Mouse (Mus musculus) 3T3-L1 (cell line): Measurements from ENCODE around the gene Olfr1410.

Experiments used
- DNase-seq: peaks from one replicate; pipeline ENCODE4 v3.0.0-alpha.2; 2015; ENCODE audit warnings: low read depth, low spot score

Gene Olfr1410

DNA sequence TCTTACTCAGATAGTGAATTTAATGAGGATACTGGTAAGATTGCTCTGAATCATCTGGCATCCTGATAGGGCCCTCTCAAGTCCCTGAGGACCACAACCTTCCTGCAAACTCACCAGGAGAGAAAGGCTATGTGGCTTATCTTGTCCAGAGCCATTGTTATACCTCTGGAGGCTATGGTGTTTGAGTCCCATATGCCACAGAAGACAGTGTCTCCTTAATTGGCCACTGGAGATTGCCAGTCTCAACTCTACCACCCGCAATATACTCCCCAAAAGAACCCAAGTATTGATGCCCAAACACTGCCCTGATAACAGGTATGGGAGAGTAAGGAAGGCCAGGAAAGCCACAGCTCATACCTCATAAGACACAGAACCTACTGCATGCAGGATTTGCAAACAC, at the start of gene Olfr1410:
TSS of gene Olfr1410 (plus strand) at position 301 of the 400 bp plus-strand sequence.
- no peak for DNase-seq

DNA sequence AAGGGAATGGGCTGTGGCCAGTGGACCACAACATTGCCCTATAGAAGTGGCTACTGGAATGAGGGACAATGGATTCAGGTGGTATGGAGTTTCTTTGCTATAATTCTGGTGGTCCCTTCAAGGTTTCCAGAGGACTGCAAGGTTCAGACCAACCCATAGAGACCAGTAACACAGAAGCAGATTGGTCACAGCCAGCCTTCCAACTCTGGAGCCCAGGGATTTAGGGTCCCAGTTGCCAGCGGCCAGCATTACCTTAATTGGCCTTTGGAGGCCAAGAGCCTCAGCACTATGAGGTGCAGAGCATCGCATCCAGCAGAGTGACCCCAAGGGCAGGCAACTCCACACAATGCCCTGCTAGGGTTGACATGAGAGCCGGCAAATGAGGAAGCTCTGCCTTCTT, 34.6 kb upstream of the Olfr1410 start, which contains the start of gene Olfr1413:
TSS of gene Olfr1413 (plus strand) at position 301 of the 400 bp plus-strand sequence.
- DNase-seq: no peak

DNA sequence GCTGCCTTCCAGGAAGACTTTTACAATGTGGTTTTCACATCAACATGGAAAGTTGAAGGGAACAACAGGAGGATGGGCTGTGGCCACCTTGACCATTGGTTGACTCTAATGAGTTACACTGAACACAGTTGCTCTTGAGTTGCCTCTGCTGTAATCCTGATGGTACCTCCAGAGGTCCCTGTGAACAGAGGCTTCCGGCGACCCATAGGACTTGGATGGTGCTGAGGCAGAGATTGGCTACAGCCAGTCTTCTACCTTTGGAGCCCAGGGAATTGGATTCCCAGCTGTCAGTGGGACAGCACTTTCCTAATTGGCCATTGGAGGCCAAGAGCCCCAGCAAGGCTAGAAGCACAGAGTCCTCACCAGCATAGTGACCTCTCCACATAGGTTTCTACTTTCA, 20.1 kb upstream of the Olfr1410 start, which contains the start of gene Olfr1412:
TSS of gene Olfr1412 (plus strand) at position 301 of the 400 bp plus-strand sequence.
- DNase-seq: no peak

DNA sequence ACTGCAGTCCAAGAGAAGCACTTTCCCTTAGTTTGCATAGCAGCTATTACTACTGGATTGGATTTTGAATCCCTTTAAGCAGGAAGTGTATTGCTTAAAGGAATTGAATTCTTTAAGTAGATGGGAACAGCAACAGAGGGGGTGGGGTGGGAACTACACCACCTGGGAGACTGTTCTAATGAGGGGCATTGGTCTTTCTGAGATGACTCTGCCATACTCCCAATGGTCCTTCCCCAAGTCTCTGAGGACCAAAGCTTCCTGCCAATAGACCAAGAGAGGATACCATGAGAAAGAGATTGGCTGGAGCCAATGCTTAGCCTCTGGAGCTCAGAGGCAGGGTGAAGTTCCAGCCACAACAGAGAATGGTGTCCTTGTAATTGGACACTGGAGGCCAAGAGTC, 11.5 kb upstream of the Olfr1410 start, which contains the start of gene Olfr1411:
TSS of gene Olfr1411 (plus strand) at position 301 of the 400 bp plus-strand sequence.
- DNase-seq: no peak

DNA sequence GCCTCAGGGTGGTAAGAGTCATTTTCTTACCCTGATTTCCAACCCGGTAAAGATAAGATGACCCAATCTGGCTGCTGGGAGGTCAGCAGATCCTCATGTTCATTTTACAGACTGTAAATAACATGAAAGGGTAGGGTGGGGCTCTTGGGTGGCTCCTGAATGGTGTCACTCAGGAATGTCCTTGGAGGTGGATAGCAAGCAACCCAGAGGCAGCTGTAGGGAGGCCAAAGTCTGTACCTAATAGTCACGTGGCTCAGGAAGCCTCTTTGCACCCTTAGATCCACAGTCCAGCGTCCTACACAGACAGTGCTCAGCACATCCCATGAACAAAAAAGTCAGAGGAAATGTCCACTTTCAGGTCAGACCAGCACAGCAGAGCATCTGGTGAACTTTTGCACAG, 9.6 kb upstream of the Olfr1410 start:
- no peak for DNase-seq

DNA sequence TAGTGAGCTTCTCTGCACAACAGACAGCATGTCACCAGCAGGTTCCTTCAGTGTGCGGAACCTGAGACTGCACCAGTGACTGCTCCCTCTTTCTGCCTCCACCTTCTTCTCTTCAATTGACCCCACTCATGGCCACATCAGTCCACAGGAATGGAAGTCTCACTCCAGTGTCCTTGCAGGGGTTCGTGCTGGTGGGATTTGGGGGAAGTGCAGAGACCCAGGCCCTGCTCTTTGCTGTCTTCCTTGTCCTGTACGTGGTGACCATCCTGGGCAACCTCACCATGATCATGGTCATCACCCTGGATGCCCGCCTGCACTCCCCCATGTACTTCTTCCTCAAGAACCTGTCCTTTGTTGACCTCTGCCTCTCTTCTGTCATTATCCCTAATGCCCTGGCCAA, 2.1 kb downstream of the Olfr1410 start:
- DNase-seq: no peak

DNA sequence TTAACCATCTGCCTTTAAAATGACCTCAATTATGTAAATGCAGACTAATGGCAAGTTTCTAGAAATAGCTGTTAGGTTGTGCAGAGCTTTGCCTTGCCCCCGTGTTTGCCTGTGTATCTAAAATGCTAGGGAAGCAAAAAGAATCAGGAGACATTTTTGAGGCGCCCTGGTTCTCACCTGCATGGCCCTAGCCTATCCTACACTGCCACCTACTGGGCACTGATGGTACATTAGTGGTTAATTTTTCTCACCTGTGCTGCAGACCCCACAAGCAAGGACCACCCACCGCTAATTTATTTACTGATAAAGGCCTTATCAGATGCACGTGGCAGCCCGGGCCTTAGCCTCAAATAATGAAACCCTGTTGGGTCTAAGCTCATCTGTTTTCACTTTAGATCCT, 5.4 kb downstream of the Olfr1410 start:
- peak; percentile 51 for DNase-seq

DNA sequence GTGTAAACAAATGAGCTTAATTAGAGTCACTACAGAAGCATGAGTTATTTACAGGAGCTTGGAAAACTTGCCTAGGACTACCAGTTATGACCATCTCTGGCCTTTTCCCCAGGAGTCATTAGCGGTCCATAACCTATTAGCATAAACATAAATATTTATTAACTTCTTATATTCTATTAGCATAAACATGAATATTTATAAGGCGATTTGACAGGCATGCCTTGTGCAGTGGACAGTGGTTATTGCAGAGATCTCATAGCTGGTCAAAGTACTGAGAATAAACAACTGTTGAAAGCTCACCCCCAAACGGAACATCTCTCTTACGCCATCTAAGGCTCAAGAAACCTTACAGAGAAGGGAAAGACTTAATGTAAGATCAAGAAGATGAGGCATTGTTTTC, 7.6 kb downstream of the Olfr1410 start:
- no peak for DNase-seq

DNA sequence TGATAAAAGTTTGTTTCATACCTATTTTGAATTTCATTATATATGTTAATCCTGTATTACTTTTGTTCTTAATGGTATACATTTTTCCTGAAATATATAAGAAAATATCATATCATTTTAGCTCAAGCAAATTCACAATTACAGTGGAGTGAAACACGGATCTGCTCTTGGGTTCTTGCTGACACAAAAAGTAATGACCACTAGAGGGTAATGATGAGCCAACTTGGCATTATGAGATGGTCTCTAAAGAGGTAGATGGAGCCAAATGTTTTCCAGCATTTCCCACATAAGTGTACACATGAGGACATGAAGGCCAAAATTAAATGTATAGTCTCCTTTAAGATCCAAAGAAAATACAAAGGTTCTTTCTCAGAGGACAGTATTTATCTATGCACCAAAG, 8.9 kb downstream of the Olfr1410 start:
- peak; percentile 78 for DNase-seq

DNA sequence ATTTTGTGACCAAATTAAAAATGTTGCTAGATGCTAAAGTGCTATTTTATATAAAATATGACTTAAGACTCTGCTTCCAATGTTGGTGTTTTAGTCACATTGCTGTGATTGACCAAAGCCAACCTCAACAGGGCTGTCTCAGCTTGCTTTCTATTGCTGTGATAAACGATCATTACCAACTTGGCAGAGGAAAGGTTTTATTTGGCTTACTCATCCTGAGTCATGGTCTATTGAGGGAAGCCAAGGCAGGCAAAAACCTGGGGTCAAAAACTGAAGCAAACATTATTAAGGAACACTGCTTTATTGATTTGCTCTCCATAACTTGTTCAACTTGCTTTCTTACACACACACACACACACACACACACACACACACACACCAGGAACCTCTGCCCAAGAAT, 10.5 kb downstream of the Olfr1410 start:
- peak; percentile 83 for DNase-seq

DNA sequence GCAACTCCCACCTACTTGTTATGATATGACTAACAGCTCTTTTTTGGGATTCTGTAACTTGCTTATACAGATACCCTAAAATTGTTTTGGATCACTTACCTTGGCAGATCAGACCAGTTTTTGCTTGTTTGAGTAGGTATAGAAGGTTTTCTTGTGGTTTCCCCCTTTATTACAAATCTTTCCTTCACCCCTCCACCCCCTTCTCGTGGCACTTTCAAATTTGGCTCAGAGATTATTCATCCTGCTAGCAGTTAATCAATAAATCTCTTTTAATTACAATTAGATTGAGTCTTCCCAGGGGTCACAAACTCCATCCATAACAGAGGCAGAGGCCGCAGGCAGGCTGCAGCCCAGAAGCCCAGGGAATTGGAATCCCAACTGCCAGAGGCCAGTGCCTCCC, 11.9 kb downstream of the Olfr1410 start, which contains the start of gene Olfr12:
TSS of gene Olfr12 (plus strand) at position 301 of the 400 bp plus-strand sequence.
- no peak for DNase-seq

DNA sequence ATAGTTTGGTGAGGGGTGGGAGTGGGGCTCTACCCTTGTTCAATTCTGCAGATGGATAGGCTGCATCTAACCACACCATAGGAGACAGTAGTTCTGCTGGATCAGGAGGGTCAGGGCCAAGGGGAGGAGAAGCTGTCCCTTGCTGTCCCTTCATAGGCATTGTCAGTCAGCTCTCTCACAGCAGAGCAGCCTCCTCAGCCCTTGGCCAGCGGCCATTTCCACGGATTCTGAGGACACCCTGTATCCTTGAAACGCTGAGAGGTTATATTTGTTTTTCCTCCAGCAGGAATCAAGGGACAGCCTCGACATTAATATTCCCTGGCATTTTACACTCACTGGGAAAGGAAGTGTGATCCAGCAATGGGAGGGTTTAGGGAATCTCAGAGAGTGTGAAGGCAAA, 12.8 kb downstream of the Olfr1410 start:
- DNase-seq: no peak

DNA sequence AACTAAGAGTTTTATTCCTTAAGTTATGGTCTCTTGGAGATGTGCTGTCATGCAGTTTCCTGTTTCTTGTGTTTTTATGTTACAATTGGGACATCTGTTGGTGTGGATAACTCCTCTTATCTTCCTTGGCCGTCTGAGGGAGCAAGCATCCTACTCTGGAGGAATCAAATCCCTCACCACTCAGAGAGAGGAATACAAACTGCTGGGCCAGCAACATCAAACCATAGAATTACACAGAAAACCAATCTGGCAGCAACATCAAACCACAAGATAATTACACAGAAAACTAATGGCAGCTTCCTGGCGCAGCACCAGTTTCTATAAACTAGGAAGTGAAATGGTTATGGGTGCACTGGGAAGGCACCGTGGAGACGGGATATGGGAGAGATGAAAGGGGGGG, 22.6 kb downstream of the Olfr1410 start:
- DNase-seq: no peak

DNA sequence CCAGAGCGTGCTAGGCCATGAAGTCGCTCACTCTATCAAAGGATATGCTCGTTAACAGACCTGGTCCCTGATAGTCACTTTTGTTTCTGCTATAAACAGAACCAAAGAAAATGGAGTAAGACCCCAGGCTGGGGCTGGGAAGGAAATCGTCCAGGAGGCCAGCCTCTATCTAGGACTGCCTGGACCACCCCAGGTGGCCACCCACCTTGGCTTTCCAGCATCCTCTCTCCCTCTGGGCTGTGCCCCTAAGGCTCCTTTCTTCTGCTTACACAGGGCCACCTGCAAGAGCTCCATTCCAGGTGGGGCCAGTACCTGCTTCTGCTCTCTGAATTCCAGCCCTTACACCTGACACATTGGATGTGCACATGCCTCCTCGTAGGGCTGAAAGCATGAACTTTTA, 26.6 kb downstream of the Olfr1410 start:
- DNase-seq: no peak

DNA sequence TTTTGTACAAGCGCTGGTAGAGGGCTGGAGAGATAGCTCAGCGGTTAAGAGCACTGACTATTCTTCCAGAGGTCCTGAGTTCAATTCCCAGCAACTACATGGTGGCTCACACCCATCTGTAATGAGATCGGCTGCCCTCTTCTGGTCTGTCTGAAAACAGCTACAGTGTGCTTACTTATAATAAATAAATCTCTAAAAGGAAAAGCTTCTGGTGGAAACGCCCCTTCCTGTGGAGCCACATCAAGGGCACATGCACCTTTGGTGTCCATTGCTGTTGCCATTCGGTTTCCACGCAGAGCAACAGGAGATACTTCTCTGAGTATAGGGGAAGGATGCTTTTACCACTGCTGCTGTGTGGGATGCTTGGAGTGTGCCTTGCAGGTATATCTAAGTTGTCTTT, 27.4 kb downstream of the Olfr1410 start:
- peak; percentile 32 for DNase-seq

DNA sequence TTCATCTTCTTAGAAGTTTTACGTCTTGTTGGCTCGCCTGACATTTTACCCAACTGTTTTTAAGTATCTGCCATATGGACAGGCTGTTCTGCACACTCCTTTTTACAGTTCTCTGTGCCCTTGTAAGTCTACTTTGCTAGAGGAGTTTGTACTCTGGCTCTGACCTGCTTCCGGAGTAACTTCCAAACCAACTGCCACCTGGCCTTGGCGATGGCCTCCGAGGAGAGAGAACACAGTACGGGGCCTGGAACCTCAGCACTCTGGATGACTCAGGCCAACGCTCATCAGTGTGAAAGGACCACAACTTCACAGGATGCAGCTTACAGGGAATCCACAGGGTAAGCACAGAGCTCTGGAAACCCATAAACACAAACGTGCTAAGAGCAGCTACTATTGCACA, 28.1 kb downstream of the Olfr1410 start:
- DNase-seq: no peak

DNA sequence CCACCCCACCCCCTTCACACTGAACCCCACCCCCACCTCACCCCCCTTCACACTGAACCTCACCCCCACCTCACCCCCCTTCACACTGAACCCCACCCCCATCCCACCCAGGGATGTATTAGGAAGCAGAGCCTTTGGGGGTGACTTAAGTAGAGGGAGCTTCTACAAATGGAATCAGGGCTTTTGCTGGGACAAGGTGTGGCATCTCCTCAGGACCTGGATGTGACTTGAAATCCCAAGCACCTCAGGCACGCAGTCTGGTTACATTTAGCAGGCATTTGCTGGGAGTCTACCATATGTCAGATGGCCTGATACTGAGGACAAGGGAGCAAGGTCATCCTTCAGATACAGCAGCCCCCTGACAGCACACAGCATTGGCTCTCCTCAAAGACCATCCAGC, 29.0 kb downstream of the Olfr1410 start:
- no peak for DNase-seq

DNA sequence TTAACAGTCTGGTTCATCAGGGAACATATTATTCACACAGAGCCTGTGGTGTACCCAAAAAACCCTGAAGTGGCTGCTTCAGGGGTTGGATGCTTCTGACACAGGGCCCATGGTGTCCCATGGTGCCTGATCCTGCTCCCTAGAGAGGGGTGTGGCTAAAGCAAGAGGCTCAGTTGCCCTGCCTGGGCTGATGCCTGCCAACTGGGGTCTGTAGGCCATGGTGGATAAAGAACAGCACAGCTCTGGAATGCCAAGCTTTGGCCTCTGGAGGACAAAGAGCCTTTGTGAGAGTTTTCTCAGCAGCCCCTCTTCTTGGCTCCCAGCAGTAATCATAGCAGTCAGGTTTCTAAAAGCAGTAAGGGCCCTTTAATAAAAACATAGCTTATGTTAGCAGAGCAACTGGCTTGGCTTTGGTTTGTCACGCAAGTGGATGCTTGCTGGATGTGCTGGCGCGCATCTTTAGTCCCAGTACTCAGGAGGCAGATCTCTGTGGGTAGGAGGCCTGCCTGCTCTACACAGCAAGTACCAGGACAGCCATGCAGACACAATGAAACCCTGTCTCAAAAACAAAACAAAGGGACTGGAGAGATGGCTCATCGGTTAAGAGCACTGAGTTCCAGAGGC, 29.5 kb downstream of the Olfr1410 start:
- peak; percentile 30 for DNase-seq

DNA sequence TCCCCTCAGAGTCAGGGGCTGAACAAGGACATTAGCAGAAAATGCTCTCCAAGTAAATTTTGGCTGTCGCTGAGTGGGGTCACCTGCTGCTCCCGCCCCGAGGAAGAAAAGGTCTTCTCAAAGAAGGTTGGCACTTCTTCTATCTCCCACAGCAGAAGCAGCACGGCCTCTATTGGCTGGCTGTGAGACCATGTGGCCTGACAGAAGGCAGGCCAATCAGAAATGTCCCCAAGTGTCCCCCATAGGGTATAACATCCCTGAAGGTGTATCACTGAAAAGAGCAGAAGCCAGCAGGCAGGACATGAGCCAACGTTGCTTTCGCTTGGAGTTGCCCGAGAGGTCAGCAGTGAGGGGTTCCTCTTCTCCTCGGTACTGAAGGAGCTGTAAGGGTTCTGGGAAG, 30.4 kb downstream of the Olfr1410 start:
- no peak for DNase-seq

DNA sequence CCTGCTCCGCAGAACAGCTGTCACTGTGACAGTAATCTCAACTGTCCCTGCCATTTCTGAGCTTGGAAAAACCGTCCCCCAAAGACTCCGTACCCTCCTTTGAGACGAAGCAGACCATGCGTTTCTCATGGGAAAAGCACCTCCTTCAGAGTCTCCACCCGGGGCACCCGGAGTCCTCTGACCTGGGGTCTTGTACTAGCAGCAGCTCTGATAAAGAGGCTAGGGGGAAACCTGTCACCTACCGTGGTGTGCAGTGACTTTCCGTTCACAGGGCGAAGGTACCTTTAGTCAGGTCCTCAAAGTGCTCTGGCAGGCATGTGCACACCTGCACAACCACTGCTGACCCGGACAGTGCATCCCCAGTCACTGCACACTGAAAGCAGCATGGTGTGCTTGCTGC, 31.1 kb downstream of the Olfr1410 start:
- DNase-seq: no peak

DNA sequence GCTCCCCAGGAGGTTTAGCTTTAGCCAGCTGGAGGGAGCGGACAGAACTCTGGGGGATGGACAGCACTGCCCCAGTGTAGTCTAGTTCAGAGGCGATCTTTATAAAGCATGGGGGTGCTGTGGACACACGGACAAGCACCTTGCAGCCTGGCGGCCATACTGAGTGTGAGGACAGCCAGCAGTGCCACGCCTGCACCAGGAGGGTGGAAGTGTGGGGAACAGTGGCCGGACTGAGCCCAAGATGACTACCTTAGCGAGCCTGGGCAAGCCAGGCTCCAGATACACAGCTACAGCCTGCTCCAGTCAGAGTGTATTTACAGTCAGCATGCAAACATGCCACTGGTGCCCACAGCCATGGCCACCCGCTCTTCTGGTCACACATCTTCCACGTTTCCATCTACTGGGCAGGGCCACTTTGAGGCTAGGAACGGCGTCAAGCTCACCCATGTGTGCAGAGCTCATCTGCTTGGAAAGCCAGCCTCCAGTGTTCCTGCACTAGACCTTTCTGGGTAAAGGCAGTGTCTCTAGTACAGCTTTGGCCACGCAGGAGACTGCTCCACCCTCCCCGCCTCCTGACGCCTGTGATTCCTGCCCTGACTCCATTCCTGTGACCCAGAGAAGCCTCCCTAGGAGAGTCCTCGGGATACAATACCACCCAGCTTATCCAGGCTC, 32.1 kb downstream of the Olfr1410 start:
- no peak for DNase-seq

DNA sequence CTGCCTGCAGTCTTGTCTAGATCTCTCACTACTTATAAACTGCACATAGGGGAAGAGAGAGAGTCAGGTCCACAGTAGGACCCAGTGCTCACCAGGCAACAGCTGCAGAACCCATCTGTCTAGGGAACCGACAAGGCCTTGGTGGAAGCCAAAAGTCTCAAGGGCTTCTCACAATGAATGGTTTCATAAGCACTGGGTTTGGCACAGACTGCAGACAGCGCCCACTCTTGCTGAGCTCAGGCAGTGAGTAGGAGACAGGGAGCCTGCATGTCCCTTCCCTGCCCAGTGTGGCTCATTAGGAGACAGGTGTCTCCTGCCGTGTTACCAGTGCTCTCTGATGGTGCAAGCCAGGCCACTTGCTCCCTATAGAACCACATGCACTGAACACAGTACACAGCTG, 32.6 kb downstream of the Olfr1410 start:
- no peak for DNase-seq

DNA sequence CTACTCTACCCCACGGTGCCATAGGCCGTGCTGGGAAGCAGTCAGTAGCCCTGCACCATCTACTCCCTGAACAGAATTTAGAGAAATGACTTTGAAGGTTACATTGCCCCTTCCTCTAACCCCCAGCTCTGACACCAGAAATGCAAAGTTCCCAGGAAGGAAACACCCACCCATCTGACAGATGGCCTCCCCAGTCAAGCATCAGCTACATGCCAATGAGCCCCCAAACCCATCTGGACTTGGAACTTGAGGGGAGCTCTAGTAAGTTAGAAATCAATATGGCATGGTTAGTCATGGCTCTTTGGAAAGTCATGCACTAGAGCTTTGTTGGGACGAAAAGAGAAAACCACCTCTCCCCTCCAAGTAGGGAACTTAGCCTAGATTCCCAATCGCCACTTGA, 33.2 kb downstream of the Olfr1410 start:
- no peak for DNase-seq
